Mouse (Mus musculus) forebrain, embryonic 14.5 days (tissue): Measurements from ENCODE around the gene Nyap1. TPM values are rescaled to one million over a fixed set of nuclear protein-coding genes. Genes with fewer than 3 reads are reported as not detected.

Experiments
- ATAC-seq: fragments of 200-750 bp; cut with Nextera tagmentation; 2 replicates; pipeline ENCODE4 v1.8.0; 2017; ENCODE audit warnings: mild to moderate bottlenecking, moderate library complexity
- DNase-seq: peaks from one replicate; pipeline ENCODE4 v3.0.0-alpha.2; 2015; ENCODE audit warnings: low spot score
- H3K27ac ChIP-seq: fragments of 300-500 bp; sonication (generic); 2 replicates; pipeline ENCODE4 v1.5.1; 2014; ENCODE audit warnings: low read depth, mild to moderate bottlenecking, control low read depth, low read length, moderate library complexity
- H3K27me3 ChIP-seq: fragments of 300-500 bp; sonication (generic); replicated peaks from 2 replicates; pipeline ENCODE4 v1.6.1; 2014; ENCODE audit warnings: low read length, control low read depth, mixed read lengths; ENCODE audit not compliant: control insufficient read depth, insufficient read depth
- H3K36me3 ChIP-seq: fragments of 300-500 bp; sonication (generic); 2 replicates; pipeline ENCODE4 v1.6.1; 2014; ENCODE audit warnings: low read length, control low read depth; ENCODE audit not compliant: control insufficient read depth, insufficient read depth
- H3K4me1 ChIP-seq: fragments of 300-500 bp; sonication (generic); 2 replicates; pipeline ENCODE4 v1.6.1; 2014; ENCODE audit warnings: antibody characterized with exemption, low read length, control low read depth; ENCODE audit not compliant: control insufficient read depth, insufficient read depth
- H3K4me2 ChIP-seq: fragments of 300-500 bp; sonication (generic); 2 replicates; pipeline ENCODE4 v1.6.1; 2014; ENCODE audit warnings: mild to moderate bottlenecking, control low read depth, low read length
- H3K4me3 ChIP-seq: fragments of 300-500 bp; sonication (generic); 2 replicates; pipeline ENCODE4 v1.5.1; 2014; ENCODE audit warnings: low read depth, low read length, control low read depth
- H3K9ac ChIP-seq: fragments of 300-500 bp; sonication (generic); 2 replicates; pipeline ENCODE4 v1.6.1; 2014; ENCODE audit warnings: mild to moderate bottlenecking, low read length, control low read depth, moderate library complexity
- H3K9me3 ChIP-seq: fragments of 300-500 bp; sonication (generic); replicated peaks from 2 replicates; pipeline ENCODE4 v1.6.1; 2016; ENCODE audit warnings: low read length, control low read depth, mixed read lengths; ENCODE audit not compliant: control insufficient read depth
- WGBS: fragments of 180-500 bp; shearing (Covaris S2); extraction: QIAGEN DNeasy Blood & Tissue Kit; methylation state at CpG from one replicate; pipeline ENCODE4 v1.1.7; 2014; 5-methylcytosine and 5-hydroxymethylcytosine counted together
- polyA plus RNA-seq: library from polyadenylated mRNA; unstranded; fragments of >200 nt; fragmentation: Nextera tagmentation; extraction: Ambion mirVana; gene quantifications from 2 replicates; pipeline ENCODE4 v1.2.1, GENCODE M21; 2014

Nyap1 gene
- polyA plus RNA-seq, 1 experiment from 2014 or later: 13.8 TPM

- no peaks in the 10 kb centered on the region for H3K9me3 ChIP-seq
- no peak overlapping the region for H3K27ac ChIP-seq
- H3K4me3 ChIP-seq: peak overlapping the region; percentile 89
- peaks cover 46% of the 10 kb centered on the region for H3K36me3 ChIP-seq
- H3K27me3 ChIP-seq: no peaks in the 10 kb centered on the region
- H3K4me2 ChIP-seq: peak overlapping the region; percentile 94
- WGBS: 77% methylated on average over 9 of the region's 9 CpGs
- DNase-seq (no peak), ATAC-seq (no peak)
- peaks cover 39% of the 10 kb centered on the region for H3K4me1 ChIP-seq
- peak overlapping the region; percentile 93 for H3K9ac ChIP-seq
Measured at GRCm38 (mm10) chr5:137783901-137784540, 42.6 kb upstream of the Nyap1 start.

DNA sequence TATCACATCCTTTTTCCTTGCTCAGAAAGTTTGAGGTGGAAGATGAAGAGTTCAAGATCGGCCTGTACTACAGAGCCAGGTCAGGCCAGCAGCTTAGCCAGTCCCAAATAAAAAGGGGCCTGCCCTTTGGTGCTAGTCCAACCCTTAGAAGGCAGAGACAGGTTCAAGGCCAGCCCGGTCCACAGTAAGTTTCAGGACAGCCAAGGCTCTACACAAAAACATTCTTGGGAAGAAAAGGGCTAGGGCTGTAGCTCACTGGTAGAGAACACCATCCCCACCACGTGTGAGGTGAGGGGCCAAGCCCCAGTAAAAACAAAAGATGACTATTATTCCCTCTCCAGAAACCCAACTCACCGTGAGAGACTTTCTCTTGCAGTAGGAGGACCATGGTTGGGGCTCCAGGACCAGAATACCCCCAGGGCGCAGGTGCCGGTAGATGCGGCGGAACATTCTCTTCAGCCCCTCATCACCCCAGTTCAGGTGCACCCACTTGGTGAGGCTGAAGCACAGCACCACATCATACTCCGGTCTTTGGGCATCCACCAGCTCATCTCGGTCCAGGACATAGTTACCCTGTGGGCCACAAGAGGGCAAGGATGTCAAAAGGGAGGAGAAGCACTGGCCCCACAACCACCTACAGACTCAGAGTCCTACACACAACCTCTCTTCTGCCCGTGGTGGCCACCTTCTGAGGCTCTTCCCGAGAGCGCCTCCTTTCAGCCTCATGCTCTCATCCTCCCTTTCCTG, 41.5 kb upstream of the Nyap1 start:
- peak overlapping the region; percentile 89 for H3K4me3 ChIP-seq
- ATAC-seq (no peak), DNase-seq (no peak)
- peak overlapping the region; percentile 93; the same call in 1 of the 2 replicates for H3K9ac ChIP-seq
- H3K27me3 ChIP-seq: no peaks in the 10 kb centered on the region
- H3K4me2 ChIP-seq: peak overlapping the region; percentile 94
- WGBS: 84% methylated on average over 13 of the region's 13 CpGs
- H3K36me3 ChIP-seq: peaks cover 46% of the 10 kb centered on the region
- no peaks in the 10 kb centered on the region for H3K9me3 ChIP-seq
- peaks cover 41% of the 10 kb centered on the region for H3K4me1 ChIP-seq
- no peak overlapping the region for H3K27ac ChIP-seq

GRCm38 (mm10) chr5:137781661-137782060, 40.3 kb upstream of the Nyap1 start:
- no peak overlapping the region for H3K27ac ChIP-seq
- ATAC-seq: no peak
- H3K4me2 ChIP-seq: no peak overlapping the region
- no peak for DNase-seq
- peaks cover 41% of the 10 kb centered on the region for H3K4me1 ChIP-seq
- no peak overlapping the region for H3K4me3 ChIP-seq
- 92% methylated on average over 7 of the region's 7 CpGs for WGBS
- no peaks in the 10 kb centered on the region for H3K9me3 ChIP-seq
- no peak overlapping the region for H3K9ac ChIP-seq
- H3K36me3 ChIP-seq: peaks cover 46% of the 10 kb centered on the region
- no peaks in the 10 kb centered on the region for H3K27me3 ChIP-seq

DNA sequence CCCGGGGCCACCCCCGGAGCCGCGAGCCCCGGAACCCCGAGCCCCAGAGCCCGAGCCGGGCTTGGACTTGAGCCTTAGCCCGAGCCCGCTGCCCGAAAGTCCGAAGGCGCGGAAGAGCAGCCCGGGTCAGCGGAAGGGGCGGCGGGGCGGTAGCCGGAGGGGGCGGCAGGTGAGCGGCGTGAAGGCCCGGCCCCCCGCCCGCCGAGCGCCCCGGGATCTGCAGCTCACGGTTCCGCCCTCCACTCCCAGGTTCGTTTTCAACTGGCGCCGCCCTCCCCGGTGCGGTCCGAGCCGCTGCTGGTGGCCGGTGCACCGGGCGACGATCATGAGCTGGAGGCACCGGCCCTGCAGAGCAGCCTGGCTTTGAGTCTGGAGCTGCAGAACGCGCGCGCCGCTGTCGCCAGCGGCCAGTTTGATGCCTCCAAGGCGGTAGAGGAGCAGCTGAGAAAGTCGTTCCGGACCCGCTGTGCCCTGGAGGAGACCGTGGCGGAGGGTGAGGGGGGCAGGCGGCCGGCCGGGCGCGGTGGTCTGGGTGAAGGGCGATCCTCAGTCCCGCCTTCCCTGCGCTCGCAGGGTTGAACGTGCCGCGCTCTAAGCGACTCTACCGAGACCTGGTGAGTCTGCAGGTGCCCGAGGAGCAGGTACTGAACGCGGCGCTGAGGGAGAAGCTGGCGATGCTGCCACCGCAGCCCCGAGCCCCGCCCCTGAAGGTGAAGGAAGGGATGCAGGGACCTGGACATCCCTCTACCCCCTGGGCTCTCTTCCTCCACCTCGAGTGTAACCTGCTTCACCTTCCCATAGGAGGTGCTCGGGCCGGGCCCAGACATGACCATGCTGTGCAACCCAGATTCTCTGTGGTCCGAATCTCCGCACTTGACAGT, 37.9 kb upstream of the Nyap1 start:
- no peak for DNase-seq
- peaks cover 41% of the 10 kb centered on the region for H3K36me3 ChIP-seq
- peak overlapping the region; percentile 86 for H3K27ac ChIP-seq
- ATAC-seq: peak; percentile 45
- peak overlapping the region; percentile 95 for H3K9ac ChIP-seq
- H3K4me2 ChIP-seq: peak overlapping the region; percentile 96
- peaks cover 34% of the 10 kb centered on the region for H3K4me1 ChIP-seq
- peak overlapping the region; percentile 98 for H3K4me3 ChIP-seq
- no peaks in the 10 kb centered on the region for H3K9me3 ChIP-seq
- under 1% methylated on average over 69 of the region's 83 CpGs for WGBS
- H3K27me3 ChIP-seq: no peaks in the 10 kb centered on the region

- 0% methylated on average over 31 of the region's 31 CpGs for WGBS
- Histone ChIP-seq H3K9ac (peak within 1 kb of the TSS; percentile 95), H3K4me1 (peaks cover 28% of the 10 kb centered on the region), H3K27ac (peak within 1 kb of the TSS; percentile 86), H3K36me3 (peaks cover 34% of the 10 kb centered on the region), H3K9me3 (no peaks in the 10 kb centered on the region), H3K27me3 (no peaks in the 10 kb centered on the region), H3K4me2 (peak within 1 kb of the TSS; percentile 96), H3K4me3 (peak within 1 kb of the TSS; percentile 98)
- DNase-seq (peak; percentile 99), ATAC-seq (peak; percentile 98)
Measured at GRCm38 (mm10) chr5:137778635-137779034, 37.2 kb upstream of the Nyap1 start, which contains the start of gene Ppp1r35. Gene Ppp1r35, plus strand, starts transcription at chr5:137778849.

- 88% methylated on average over 7 of the region's 7 CpGs for WGBS
- Histone ChIP-seq H3K4me3 (no peak overlapping the region), H3K9ac (no peak overlapping the region), H3K9me3 (no peaks in the 10 kb centered on the region), H3K4me1 (peaks cover 19% of the 10 kb centered on the region), H3K36me3 (peaks cover 24% of the 10 kb centered on the region), H3K4me2 (no peak overlapping the region), H3K27ac (no peak overlapping the region), H3K27me3 (no peaks in the 10 kb centered on the region)
- DNase-seq (no peak), ATAC-seq (no peak)
Measured at GRCm38 (mm10) chr5:137777267-137777845, 35.9 kb upstream of the Nyap1 start.

DNA sequence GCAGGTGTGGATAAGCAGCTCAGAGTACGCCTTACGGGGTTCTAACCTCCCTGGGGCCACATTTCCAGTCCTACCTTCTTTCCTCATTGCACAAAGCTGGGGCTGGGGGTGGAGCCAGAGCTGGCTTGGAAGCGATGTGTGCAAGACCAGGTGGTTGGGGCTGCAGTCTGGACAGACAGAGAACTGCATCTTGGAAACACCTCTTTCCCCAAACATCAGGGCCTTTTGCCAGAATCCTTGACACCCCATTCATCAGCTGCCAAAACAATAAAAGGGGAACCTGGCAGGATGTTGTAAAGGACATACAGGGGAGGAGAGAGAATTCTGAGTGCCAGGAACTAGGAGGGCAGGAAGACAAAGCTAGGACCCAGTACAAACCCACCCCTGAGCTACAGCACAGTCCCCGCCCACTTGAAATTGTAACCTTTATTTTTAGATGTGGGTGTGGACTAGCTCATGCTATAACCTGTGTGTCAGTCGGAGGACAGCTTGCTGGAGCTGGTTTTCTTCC, 35.1 kb upstream of the Nyap1 start:
- H3K4me3 ChIP-seq: no peak overlapping the region
- no peaks in the 10 kb centered on the region for H3K27me3 ChIP-seq
- peaks cover 15% of the 10 kb centered on the region for H3K36me3 ChIP-seq
- no peaks in the 10 kb centered on the region for H3K9me3 ChIP-seq
- DNase-seq (peak; percentile 44), ATAC-seq (no peak)
- H3K27ac ChIP-seq: no peak overlapping the region
- peaks cover 19% of the 10 kb centered on the region for H3K4me1 ChIP-seq
- H3K9ac ChIP-seq: no peak overlapping the region
- WGBS: 39% methylated on average over 5 of the region's 5 CpGs
- H3K4me2 ChIP-seq: no peak overlapping the region

- H3K4me3 ChIP-seq: no peak overlapping the region
- 88% methylated on average over 2 of the region's 2 CpGs for WGBS
Measured at GRCm38 (mm10) chr5:137775587-137776290, 34.3 kb upstream of the Nyap1 start.

More at GRCm38 (mm10) chr5:137775587-137776290, 34.3 kb upstream of the Nyap1 start:
- Histone ChIP-seq H3K27me3 (no peaks in the 10 kb centered on the region), H3K9me3 (no peaks in the 10 kb centered on the region), H3K4me2 (no peak overlapping the region), H3K4me1 (peaks cover 19% of the 10 kb centered on the region), H3K9ac (no peak overlapping the region), H3K36me3 (peaks cover 7% of the 10 kb centered on the region), H3K27ac (no peak overlapping the region)
- ATAC-seq: no peak
- no peak for DNase-seq
